9 mouse cellular contexts compared by ENCODE assay signal in genomic region chr16:20424226-20424663, GRCm38 (mm10). TPM values are rescaled to one million over a fixed set of nuclear protein-coding genes. Genes with fewer than 3 reads are reported as not detected.
DNase-seq lines count a peak whose midpoint lies in the region; ATAC-seq and TF ChIP-seq lines count a peak whose summit lies in the region.
"Had no signal": no experiment of that assay in that cellular context is flagged by ENCODE, and none has a peak within 500 bp of the region (broad histone marks: within the 10 kb centered on the region; RNA-seq: fewer than 3 reads in every experiment).

No protein-coding gene starts in this region.

- ATAC-seq in embryonic facial prominence, embryonic 15.5 days (ENCODE audit: insufficient number of reproducible peaks, low FRiP score, low TSS enrichment, low read depth), result no peak
- no peak for ATAC-seq in liver, embryonic 15.5 days (ENCODE audit: insufficient read depth)

- peaks cover 10% of the 10 kb centered on the region; the same call in 1 of the 2 replicates for H3K36me3 ChIP-seq in ES-E14 (ENCODE audit: control insufficient read depth, insufficient read depth, low read length, poor library complexity, severe bottlenecking)
- H3K36me3 ChIP-seq in embryonic facial prominence, embryonic 15.5 days, result peaks cover 14% of the 10 kb centered on the region; the same call in 1 of the 2 replicates
- H3K36me3 ChIP-seq in liver, embryonic 15.5 days (replicated peaks), result peaks cover 18% of the 10 kb centered on the region

- no peak overlapping the region for H3K9ac ChIP-seq in ES-E14 (ENCODE audit: insufficient read depth, low read depth, low read length, poor library complexity, severe bottlenecking)
- H3K9ac ChIP-seq in embryonic facial prominence, embryonic 15.5 days, result no peak overlapping the region
- peak overlapping the region; percentile 75 for H3K9ac ChIP-seq in liver, embryonic 15.5 days

- peaks cover 8 to 9% of the 10 kb centered on the region in 2 experiments; a peak in 3 of 4 replicates for H3K4me1 ChIP-seq in ES-E14 (ENCODE audit: control insufficient read depth in 2 of 2, insufficient read depth in 2 of 2, low read length in 2 of 2, poor library complexity in 1 of 2)
- peaks cover 16% of the 10 kb centered on the region for H3K4me1 ChIP-seq in embryonic facial prominence, embryonic 15.5 days
- peaks cover 45% of the 10 kb centered on the region for H3K4me1 ChIP-seq in liver, embryonic 15.5 days (replicated peaks)

- H3K27ac ChIP-seq in ES-E14 (ENCODE audit: insufficient read depth, low read depth, low read length, poor library complexity, severe bottlenecking), result no peak overlapping the region
- no peak overlapping the region for H3K27ac ChIP-seq in embryonic facial prominence, embryonic 15.5 days (replicated peaks)
- peak overlapping the region; percentile 82 for H3K27ac ChIP-seq in liver, embryonic 15.5 days (replicated peaks)

- intact Hi-C loops in heart, postnatal 25 days (cut with DNase I), result loop anchor here (10.0 kb wide), 1 partner anchor 191 kb away; the partner anchor contains the start of genes Alg3, Eef1akmt4 and Gm49333

- no peak overlapping the region for H3K4me3 ChIP-seq in ES-E14 (ENCODE audit: insufficient read depth in 1 of 2, low read depth in 1 of 2, low read length in 2 of 2, poor library complexity in 1 of 2, severe bottlenecking in 1 of 2)
- no peak overlapping the region for H3K4me3 ChIP-seq in embryonic facial prominence, embryonic 15.5 days (replicated peaks)
- peak overlapping the region; percentile 72 for H3K4me3 ChIP-seq in liver, embryonic 15.5 days (replicated peaks)

- WGBS in embryonic facial prominence, embryonic 15.5 days, result 62% methylated on average over 7 of the region's 7 CpGs
- 22% methylated on average over 7 of the region's 7 CpGs for WGBS in liver, embryonic 15.5 days (ENCODE audit: insufficient replicate concordance)

- peak; percentile 56 to 70 for DNase-seq in heart, adult 18-20 months
- no peak for DNase-seq in heart, postnatal 25 days (ENCODE audit: low spot score)
- no peak for DNase-seq in ES-E14 (ENCODE audit: low read depth, low spot score)
- no peak for DNase-seq in cerebellum, adult 9-10 months
- no peak for DNase-seq in adrenal gland, postnatal 36 days
- no peak for DNase-seq in cerebellum, postnatal 4 days (ENCODE audit: low spot score in 2 of 2)
- DNase-seq: kidney, adult 9 months had no signal

- H3K4me2 ChIP-seq in embryonic facial prominence, embryonic 15.5 days (replicated peaks), result 0 out of 2 replicates have a peak overlapping the region, but pooled peaks have one; percentile 8
- H3K4me2 ChIP-seq in liver, embryonic 15.5 days, result peak overlapping the region; percentile 84

- in situ Hi-C loops in ES-E14 (cut with MboI; ENCODE audit: low sequenced_read_pairs in 2 of 2, unreplicated experiment in 2 of 2), result no loop called here

- no peaks in the 10 kb centered on the region for H3K9me3 ChIP-seq in ES-E14 (ENCODE audit: control insufficient read depth, insufficient read depth, low read depth, low read length)
- H3K9me3 ChIP-seq in embryonic facial prominence, embryonic 15.5 days (replicated peaks), result no peaks in the 10 kb centered on the region
- H3K9me3 ChIP-seq in liver, embryonic 15.5 days (replicated peaks), result no peaks in the 10 kb centered on the region

- no peaks in the 10 kb centered on the region for H3K27me3 ChIP-seq in embryonic facial prominence, embryonic 15.5 days
- H3K27me3 ChIP-seq in liver, embryonic 15.5 days, result no peaks in the 10 kb centered on the region

TF ChIP-seq in ES-E14, 5 proteins besides CTCF, POLR2A, EP300 and RAD21:
- TF ChIP-seq ZNF384 (IDR thresholded peaks at IDR 0.05; ENCODE audit: low read depth, low read length), result no peak
- no peak for TF ChIP-seq CHD2 (IDR thresholded peaks at IDR 0.05; ENCODE audit: low read depth, low read length)
- peak; percentile 62 for TF ChIP-seq MAFK (IDR thresholded peaks at IDR 0.05; ENCODE audit: insufficient read depth, low read depth, low read length)

RNA-seq across cellular contexts. Expression of gene Abcc5, which starts 1.9 kb away (rescaled TPM):
- 10 to 100 TPM; 20.7 to 24.0 TPM for total RNA-seq in heart, adult 18-20 months (2021)
- total RNA-seq in heart, postnatal 25 days (2021), result 10 to 100 TPM; 30.6 to 34.8 TPM
- total RNA-seq in ES-E14 (2012; rRNA removed), result 159 and 168 TPM in 2 replicates
- polyA plus RNA-seq in embryonic facial prominence, embryonic 15.5 days (2015; fragmentation: Nextera tagmentation; extraction: Ambion mirVana), result 67.0 and 74.1 TPM in 2 replicates
- 17.2 and 18.5 TPM in 2 replicates for polyA plus RNA-seq in liver, embryonic 15.5 days (2015; fragmentation: Nextera tagmentation; extraction: Ambion mirVana)
- total RNA-seq in adrenal gland, postnatal 36 days (2021), result 10 to 100 TPM; 59.4 to 78.0 TPM

Comparison
In these comparisons a context has a peak if more than half of its experiments do, and no peak if none do; other contexts are left out.
1. DNase-seq: peak in heart, adult 18-20 months (2 of 2); none in heart, postnatal 25 days (single experiment), ES-E14 (single experiment), cerebellum, adult 9-10 months (single experiment), adrenal gland, postnatal 36 days (0 of 2) and cerebellum, postnatal 4 days (0 of 2).